Mouse (Mus musculus): ENCODE data around the gene Trmu.

The Trmu gene

DNA sequence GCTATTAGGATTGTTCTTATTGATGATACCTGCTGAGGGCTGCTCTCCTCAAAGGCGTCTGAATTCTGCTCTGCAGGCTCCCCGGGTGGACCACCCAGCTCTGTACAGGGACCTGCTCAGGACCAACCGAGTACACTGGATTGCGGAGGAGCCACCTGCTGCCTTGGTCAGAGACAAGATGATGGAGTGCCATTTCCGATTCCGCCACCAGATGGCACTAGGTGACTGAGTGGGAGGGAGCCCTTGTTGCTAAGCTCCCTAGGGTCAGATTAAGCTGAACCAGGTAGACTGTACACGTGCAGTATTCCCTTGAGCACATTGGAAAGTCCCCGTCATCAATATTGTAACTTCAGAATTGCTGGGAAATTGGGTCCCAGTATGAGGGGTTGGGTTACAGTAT is 17.2 kb downstream of the Trmu start:
- DNase-seq (ENCODE audit: low spot score in 2 of 2) = peak in 1 of 2 experiments; percentile 83

DNA sequence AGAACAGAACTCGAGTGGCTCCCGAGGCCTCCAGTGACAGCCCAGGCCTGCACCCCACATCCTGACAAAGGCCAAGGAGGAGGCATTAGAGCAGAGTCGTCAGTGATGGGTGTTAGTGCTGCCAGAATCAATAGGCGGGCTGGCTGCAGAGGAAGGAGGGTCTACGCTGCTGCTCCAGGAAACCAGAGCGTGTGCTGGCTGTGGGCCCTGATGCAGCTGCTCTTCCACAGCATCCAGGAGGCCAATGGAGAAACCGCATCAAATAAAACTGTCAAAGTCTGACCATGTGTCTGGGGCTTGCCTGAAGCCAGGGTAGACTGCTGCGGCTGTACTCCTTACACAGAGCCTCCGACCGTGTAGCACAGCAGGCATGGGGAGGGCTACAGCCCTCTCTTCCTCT is 18.0 kb downstream of the Trmu start:
- DNase-seq (ENCODE audit: low spot score in 2 of 2) = no peak

DNA sequence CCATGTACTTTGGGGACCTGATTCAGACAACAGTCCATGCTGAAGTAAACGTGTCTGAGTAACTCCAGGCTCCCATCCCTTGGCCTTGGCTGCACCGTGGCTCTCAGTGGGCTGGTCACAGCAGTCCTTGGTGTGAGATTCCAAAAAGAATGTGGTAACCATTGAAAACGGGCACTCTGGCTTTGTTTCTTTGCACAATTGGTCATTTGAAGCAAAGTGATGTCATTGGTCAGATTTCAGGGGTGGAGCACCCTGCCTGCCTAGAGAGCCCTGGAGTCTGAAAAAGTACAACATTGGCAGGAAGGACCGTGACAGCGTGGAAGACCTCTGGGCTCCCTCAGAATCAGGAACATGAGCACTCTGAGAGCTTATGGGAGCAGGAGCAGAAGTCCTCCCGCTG is 20.3 kb downstream of the Trmu start:
- DNase-seq (ENCODE audit: low spot score in 2 of 2) = no peak

DNA sequence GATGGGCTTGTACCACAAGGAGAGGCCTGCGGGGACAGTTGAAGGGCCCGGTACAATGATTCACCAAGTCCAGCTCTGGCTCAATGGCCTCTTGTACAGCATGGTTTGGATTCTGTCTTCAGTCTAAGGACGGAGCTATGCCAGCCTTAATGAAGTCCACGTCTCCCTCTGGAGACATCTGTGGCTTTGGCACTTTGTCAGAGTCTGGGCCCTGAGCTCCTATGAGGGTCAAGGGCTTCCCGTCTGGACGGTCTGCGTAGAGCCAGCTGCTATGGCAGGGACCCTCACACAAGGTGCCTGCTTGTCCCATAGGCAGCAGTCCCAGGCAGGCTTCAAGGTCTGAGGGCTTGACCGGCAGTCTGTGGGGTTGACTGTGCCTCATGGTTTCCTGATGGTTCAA is 21.2 kb downstream of the Trmu start:
- no peak for DNase-seq (ENCODE audit: low spot score in 2 of 2)

DNA sequence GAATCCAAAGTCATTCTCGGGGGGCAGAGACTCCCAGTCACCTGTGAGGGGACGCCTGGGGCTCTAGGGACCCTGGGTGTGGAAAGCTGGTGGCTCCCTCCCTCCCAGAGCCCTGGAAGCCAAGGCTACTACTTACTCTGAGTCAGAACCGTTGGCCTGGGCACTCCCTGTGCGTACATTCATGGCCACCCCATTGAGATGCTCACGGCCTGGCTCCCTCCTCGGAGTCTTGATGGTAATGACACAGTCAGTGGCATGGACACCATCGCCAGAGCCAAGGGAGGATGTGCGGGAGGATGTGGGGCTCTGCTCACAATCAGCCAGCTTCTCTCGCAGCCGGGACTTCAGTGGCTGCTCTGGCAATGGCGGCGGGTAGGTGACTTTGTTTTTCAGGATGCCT is 21.7 kb downstream of the Trmu start:
- DNase-seq (ENCODE audit: low spot score in 2 of 2) = no peak

DNA sequence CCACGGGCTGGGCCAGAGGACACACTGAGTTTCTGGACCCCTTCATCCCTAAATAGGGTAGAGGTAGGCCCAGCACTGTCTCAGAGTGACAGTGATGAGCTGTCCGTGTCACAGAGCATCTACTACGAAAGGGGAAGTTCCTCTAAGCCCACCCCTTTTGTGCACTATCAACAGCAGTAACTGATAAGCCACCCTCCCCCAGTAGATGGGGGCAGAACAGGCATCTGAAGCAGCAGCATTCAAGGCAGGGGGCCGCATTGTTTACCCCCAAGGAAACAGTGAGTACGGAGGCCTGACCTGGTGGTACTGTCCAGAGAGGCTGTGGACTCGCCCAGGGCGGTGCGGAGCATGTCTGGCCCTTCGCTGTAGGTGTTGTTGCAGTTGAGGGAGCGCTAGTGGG is 23.4 kb downstream of the Trmu start:
- no peak for DNase-seq (ENCODE audit: low spot score in 2 of 2)

DNA sequence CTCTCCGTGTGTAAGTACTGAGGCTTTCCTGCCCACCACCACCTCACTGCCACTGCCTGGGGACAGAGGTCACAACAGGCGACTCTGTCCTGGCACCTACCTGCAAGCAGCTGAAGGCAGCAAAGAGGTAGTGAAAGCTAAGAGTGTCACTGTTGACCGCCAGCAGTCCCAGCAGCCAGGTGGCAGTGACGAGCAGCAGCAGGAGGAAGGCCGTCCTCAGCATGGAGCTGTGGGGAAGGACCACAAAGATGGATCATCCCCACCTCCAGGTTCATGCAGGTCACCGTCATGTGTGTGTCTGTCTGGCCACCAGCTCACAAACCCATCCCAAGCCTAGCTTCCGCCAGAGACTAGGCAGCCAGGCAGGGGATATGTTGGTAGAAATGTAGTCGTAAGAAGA is 24.7 kb downstream of the Trmu start:
- no peak for DNase-seq (ENCODE audit: low spot score in 2 of 2)

DNA sequence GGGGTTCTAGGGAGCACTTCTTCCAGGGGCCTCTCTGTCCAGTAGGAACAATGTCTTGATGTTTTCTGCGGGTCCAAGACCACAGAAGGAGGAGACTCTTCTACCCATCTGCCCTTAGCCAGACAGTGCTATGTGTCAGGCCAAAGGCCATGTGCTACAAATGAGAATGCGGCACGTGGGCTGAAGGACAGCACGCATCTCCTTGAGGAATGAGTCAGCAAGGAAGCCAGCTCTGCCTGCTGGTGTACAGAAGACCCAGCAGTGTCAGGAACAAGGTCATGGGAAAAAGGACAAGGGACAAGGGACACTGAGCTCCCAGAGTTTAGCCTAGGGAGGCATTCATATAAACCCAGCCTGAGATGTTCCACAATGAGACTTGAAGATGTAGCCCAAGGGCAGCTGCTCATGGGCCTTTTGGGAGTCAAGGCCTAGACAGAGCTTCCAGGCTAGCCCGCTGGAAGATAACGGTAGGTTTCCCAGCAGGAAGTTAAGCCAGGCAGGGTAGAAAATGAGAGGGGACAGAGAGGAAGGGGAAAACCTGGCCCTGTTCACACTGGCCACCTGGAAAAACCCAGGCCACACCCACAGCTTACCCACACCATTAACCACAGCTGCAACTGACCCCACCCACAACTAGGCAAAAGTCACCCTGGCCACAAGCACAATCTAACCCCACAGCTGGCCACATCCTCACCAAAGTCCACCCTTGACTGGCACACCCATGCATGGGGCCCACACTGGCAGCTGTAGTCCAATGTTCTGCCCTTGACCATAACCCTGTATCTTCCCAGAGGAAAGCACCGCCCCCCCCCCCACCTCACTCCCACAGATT is 29.8 kb downstream of the Trmu start:
- DNase-seq (ENCODE audit: low spot score in 2 of 2) = no peak

DNA sequence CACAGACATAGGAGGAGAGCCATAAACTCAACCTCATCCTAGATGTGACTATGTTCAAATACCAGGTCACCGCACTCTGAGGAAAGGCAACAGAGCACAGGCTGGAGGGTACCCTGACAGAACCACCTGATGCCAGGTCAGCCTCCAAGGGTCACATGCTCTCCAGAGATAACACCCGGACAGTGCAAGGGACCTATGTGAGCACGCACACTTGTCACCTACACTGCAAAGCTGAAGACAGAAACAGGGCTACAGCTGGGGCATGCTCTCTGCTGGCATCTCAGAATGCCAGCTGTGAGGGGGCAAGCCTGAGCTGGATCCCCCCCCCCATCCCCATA is 30.3 kb downstream of the Trmu start:
- DNase-seq (ENCODE audit: low spot score in 2 of 2) = no peak

DNA sequence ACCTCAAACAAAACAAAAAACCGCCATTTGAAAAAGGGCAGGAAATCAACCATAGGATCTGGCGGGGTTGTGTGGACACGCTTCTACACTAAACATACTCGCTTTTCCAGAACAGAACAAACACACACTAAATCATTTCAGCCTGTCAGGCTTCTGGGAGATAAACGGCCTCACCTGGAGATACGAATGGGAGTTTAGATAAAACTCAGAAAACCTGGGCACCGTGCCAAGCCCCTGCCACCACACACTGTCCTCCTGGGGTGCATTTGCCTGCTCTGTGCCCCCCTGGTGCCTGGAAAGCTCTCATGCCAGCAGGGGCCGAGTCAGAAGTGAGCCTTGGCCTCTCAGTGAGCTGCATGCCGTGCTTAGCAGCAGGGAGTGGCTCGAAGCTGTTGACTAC is 30.8 kb downstream of the Trmu start:
- no peak for DNase-seq (ENCODE audit: low spot score in 2 of 2)

DNA sequence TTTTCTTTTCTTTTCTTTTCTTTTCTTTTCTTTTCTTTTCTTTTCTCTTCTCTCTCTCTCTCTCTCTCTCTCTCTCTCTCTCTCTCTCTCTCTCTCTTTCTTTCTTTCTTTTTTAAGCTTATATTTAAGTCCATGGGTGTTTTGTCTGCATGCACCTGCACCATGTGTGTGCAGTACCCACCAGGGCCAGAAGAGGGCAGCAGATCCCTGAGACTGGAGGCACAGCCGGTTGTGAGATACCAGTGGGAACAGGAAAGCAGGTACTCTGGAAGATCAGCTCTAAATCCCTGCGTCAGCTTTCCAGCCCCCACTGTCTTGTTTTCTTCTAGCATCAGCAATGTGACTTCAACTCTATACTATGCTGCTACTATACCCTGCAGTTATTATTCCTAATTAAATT is 34.5 kb downstream of the Trmu start:
- no peak for DNase-seq (ENCODE audit: low spot score in 2 of 2)

DNA sequence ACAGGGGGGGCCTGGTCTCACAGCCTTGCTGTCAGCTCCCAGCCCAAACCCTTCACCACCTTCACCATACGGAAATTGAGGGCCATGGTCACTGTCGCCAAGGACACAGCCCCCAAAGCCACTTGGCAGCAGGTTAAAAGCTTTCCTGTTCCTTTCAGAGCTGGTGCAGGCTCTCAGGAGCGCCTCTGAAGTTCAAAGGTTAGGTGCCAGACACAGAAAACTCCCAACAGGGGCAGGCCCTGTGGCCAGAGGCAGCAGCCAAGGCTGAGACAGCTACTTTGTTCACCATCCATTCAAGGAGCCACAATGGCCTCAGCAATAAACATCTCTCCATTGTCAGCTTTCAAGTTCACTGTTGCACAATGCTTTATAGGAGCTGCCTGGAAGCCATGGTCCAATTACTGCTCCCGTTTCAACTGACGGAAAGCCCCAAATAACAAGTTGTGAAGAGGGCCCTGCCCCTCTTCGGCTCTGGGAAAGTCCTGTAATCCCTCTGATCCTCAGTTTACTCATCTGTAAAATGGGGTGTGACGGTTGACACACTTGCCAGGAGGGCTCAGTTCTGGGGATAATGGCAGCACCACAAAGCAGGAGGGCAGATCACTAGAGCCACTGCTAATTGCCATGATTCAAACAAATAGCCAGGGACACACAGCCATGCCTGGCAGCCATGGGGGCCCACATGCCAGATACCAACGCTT is 40.2 kb downstream of the Trmu start:
- DNase-seq (ENCODE audit: low spot score in 2 of 2) = no peak

DNA sequence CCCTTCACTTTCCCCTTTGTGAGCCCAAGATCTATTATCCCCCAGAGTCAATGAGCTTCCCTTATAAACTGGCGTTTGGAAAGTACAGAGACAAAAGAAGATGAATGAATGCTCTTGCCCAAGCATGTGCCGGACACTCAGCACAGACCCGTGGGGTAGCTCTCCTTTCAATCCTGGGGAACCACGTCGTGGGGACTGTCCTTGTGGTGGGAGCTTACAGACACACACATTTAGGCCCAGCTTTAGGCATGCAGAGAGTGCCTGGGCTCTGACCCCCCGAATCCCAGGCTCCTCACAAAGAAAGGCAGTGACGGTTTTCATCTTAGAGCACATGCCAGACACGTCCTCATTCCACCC is 40.8 kb downstream of the Trmu start:
- DNase-seq (ENCODE audit: low spot score in 2 of 2) = no peak

DNA sequence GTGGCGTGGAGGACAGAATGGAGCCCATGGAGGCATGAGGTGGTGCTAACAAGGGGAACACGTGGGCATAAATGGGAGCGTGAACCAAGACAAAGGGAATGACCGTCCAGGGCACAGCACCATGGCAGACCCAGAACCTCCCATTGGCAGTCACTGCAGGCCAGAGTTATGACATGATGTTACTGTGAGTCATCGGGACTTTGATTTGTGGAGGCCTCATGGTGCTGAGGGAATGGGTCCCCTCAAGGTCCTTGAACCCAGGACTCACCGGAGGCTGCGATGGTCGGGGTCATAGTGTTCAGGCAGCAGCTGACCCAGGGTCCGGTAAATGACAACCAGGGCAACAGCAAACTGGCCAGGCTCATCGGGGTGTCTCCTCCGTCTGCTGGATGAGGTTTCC is 42.7 kb downstream of the Trmu start:
- no peak for DNase-seq (ENCODE audit: low spot score in 2 of 2)

DNA sequence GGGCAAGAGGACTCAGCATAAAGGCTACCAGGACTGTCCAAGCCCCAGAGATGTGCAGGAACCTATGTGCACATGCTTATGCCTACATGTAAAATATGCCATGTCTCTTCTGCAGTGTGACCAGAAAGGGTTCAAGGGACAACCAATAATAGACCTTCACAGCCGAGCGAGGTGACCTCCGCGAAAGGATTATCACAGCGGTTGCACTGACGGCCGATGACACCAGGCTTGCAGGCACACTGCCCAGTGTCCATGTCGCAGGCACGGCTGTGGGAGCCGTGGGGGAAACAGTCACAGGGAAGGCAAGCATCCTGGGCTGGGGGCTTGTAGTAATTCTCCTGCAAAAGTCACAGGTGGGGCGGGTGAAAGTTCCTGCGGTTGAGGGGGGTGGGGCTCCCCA is 49.0 kb downstream of the Trmu start:
- DNase-seq (ENCODE audit: low spot score in 2 of 2) = no peak

DNA sequence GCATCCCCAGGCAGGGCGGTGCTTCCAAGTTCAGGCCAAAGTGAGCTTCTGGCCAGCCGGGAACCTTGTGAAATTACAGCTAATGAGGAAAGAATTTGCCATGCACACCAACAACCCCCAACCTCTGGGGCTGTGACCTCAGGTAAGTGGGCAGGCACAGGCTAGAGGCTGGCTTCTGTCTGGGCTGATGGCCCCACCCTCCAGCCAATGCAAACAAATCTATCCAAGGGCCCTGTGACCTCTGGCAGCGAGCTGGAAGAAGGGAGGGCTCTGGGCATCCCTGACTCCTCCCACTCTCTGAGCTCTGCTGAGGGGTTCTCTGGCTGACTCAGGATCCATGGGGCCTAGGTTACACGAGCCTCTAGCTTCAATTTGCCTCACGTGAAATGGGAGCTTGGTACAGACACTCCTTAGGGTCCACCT is 56.5 kb downstream of the Trmu start:
- DNase-seq (ENCODE audit: low spot score in 2 of 2) = no peak

All from left cerebral cortex, adult 9 months (tissue).